Mouse (Mus musculus): Measurements from ENCODE around the gene Prkd2. TPM values are rescaled to one million over a fixed set of nuclear protein-coding genes. Genes with fewer than 3 reads are reported as not detected.

Gene Prkd2
- total RNA-seq, 2 experiments from 2014 or later: 23.0 to 23.4 TPM

DNA sequence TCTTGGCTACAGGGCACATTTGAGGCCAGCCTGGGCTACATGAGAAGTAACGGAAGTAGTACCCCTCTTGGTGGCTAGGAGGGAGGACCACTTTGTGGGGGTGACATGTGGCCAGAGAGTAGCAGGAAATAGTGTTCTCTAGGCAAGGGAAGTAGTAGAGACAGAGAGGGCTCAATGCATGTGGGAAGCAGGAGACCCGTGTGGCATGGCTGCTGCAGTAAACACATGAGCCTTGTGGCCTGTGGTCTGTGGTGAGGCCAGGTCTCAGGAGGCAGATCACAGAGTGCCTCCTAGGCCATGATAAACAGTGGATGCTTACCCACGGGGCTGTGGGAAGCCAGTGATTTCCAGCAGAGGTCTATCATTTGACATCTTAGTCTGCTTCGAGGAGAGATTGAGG is 15.4 kb upstream of the Prkd2 start:
- no peak for DNase-seq

DNA sequence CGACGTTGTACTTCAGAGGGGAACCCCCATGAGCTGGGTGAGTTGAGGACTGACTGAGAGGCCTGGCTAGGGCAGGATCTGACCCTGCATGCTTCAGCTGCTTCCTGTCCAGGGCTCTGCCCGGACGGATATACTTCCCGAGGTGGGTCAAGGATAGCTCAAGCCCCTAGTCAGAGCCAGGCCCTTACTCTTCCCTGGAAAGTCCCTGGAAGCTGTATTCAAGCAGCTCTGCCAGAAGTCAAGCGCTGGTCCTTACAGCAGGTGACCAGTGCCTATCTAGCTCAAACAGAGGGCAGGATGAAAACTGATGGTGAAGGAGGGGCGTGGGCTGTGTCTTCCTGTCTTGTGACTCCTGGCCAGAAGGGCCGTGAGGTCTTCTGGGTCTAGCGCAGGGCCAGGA is 12.3 kb upstream of the Prkd2 start:
- no peak for DNase-seq

DNA sequence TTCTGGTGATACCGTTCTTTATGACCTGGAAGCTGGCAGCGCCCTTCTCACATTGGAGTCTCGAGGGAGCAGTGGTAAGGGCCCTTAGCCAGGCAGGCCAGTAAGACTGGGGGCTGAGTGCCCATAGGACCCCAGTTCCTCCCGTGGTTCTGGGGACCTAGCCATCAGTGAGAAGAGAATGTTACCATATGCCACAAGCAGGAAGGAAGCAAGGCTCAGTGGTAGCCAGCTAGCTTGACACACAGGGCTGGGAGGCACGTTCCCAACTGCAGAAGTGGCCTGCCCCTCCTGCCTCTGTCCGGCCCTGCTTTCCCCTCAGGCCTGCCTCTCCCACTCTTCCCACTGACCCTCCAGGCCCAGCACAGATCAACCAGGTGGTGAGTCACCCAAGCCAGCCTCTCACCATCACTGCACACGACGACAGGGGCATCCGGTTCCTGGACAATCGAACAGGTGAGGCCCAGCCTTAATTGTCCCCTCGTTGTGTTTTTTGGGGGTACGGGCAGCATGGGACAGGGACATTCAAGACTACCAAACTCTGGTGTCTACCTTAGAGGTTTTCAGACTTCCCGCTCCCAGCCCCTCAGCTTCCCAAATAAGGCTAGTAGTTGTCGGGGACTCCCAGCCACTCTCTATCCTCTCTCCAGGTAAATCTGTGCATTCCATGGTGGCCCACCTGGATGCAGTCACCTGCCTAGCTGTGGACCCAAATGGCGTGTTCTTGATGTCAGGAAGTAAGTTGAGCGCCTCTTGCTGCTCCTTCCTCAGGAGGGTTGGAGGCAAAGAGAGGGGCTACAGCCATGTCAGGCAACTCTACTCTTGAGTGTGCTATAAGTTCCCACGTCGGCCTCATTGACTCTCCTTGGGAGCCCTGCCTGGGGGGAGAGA is 4.5 kb upstream of the Prkd2 start:
- DNase-seq: no peak

DNA sequence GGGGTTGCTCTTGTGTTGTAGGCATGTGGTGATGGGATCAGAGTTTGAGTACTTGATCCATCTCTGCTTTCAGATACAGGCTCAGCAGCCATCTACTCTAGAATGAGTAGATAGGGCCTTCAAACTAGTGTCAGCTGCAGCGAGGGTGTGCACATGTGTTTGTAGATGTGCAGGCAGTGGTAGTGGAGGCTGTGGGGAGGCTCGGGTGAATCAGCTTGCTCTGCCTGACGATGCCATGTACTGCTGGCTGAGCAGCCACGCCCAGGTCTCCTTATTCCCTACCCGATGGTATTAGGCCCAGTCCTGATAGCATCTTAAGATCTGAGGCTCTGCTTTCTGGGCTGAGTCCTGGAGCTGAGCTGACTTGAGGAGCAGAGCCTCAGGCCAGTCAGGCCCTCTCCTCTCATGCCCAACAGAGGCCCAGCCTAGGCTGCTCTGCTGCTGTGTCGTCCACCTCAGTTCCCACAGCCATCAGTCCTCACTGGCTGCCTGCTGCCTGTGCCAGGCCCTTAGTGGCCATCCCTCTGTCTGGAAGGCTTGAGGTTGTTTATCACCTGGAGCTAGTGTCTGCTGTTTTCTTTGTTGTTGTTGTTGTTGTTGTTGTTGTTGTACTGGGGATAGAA is 3.8 kb upstream of the Prkd2 start:
- DNase-seq: no peak

DNA sequence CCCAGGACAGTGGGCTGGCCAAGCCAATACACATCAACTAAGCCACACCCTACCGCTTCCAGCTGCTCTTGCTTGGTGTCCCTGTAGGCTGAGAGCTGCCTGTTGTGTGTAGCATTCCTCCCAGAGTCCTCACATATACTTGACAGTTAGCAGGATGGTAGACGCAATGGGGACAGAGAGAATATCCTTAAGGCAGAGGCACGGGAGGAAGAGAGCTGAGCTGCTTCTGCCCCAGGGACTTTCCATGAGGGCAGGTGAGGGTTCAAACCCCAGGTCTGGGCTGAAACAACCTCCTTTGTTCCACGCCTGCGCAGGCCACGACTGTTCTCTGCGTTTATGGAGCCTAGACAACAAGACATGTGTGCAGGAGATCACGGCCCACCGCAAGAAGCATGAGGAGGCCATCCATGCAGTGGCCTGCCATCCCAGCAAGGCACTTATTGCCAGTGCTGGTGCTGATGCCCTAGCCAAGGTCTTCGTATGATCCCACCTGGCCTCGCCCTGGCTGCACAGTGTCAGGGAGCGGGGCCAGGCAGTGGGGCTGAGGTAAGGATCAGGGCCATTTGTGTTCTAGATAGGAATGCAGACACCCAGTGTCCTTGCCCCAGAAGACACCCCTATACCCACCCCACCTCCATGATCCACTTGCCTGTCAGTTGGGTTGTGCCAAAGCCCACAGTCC is 3.1 kb upstream of the Prkd2 start:
- DNase-seq: no peak

DNA sequence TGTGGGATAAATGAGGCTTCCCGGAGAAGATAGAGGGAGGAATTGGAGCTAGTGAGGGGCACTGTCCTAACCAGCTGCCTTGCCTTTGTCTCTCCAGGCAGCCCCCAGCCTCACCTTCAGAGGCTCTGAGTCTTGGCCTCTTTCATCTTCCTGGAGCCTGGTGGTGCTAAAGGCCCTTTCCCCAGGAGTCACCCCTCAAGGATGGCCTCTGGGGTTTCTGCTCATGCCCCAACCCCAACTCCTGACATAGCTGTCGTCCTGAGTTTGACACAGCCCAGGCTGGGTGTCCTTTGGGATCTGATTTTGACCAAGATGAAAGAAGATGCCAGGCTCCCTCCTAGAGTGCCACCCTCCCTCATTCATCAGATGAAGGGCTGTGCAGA is 2.6 kb upstream of the Prkd2 start:
- DNase-seq: no peak

DNA sequence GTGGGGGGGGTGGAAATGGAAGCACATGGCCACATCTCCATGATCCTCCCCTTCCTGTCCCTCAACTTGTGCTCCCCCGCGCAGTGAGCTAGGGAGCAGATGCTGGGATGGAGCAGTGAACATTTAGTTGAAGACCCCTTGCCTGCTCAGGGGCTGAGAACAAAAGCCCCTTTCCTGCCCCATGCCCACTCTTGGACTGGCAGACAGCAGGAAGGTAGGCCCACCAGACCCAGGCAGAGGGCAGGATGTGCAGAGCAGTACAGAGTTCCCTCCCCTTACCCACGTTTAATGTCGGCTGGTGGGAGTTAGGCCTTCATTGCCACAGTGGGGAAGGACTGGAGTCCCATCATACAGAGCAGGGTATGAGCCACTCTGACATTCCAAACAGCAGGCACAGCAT is 1.6 kb upstream of the Prkd2 start:
- DNase-seq: no peak

DNA sequence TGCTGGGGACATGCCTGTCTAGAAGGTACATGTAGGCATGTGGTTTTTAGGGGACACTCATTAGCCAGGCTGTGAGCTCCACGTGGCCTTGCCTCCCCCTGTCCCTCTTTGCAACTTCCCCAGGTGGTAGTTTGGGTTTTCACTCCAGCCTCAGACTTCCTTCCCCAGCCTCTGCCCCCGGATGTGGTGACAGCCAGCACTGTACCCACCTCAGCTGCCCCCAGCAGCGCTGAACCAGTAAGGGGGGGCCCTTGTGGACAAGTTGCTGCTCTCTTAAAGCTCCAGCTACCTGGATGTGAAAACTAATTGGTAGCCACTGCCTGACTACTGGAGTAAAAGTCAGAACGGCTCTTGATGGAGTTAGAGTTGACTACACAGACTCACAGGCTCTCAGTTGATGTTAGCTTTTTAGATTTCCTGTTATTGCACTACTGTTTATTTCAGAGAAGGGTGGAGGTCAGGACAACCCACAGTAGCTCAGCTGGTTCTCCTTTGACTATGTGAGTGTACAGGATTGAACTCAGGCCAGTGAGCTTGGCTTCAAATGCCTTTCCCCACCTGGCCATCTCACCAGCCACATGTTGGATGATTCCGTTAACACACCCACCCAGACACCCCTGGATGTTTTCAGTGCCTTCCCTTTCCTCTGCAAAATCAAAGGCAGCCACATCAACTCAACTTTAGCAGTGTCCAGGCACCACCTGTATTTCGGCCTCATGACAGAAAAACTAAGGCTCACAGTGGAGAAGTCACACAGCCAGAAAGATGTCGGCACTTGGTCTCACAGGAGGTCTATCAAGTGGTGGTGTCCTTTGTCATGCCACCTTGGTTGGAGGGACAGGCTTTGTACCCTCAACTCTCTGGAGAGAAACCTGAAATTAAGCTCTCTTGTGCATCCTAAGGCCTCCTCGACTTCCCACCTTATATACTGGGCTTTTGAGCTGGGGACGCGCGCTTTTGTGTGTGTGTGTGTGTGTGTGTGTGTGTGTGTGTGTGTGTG is 841 bp upstream of the Prkd2 start:
- DNase-seq: no peak

DNA sequence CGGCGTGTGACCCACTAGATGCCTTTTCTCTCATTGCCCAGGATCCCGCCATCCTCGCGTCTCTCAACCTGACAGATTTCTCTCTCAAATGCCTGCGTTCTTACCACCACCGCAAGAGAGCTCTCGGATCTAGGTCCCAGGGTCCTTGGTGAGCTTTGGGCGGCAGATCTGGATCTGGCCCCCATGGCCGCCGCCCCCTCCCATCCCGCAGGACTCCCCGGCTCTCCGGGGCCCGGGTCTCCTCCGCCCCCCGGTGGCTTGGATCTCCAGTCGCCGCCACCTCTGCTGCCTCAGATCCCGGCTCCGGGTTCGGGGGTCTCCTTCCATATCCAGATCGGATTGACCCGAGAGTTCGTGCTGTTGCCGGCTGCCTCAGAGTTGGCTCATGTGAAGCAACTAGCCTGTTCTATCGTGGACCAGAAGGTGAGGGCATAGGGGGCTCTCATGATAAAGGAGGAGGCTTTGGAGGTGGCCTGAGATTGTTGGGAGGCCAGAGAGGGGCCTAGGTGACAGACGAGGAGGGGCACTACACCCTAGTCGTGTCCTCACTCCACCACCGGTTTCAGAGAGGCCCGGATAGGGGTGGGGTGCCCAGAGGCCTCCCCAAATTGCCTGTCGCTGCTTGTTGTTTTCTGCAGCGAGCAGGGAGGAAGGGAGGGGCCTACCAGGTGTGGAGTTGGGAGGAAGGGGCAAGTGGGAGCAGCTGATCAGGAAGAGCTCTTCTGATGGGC is 904 bp downstream of the Prkd2 start:
- DNase-seq: no peak

DNA sequence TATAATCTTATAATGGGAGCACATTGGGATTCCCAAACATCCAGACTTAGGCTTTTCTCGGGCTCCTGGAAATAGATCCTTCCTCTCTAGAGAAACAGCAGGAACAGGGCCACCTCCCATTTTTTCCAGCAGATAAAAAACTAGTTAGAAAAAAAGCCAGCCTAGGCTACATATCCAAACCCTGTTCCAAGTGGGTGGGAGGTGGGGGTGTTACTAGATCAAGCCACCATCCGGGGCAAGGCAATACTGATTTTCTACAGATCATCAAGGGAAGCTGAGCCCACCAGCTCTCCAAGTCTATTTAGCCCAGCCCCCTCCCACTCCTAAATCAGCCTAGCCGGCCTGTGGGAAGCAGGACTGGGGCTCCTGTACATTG is 2.0 kb downstream of the Prkd2 start:
- DNase-seq: peak; percentile 29

DNA sequence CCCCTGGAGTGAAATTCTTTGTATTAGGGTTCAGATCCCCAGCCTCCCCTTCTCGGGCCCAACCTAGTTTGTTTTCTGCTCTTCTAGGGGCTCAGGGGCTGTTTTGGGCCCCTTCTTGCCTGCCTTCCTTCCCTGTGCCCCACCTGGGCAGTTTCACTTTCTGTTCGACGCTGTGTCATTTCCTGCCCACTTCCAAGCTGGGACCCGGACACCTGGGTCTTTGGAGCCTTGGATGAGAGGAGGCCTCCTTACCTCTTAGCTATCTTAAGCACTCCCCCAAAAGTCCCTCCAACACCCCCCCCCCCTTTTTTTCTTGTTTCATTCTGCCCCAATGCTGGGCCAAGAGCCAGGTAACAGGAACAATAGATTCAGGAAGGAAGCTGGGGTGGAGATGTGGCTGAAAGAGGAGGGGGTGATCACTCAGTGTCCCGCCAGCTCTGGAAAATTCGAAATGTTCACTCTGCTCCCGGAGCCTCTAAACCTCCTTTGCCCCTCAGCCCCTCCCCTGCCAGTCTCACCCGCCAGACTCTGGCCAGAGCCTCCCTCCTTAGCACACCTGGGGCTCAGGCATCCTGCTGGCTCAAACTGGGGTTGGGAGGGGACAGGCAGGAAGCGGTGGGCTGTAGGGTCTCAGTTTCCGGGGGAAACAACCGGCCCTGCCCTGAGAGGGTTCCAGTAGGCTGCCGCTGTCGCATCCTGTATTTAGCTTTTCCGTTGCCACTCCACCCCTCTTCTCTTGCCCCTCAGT is 2.5 kb downstream of the Prkd2 start:
- DNase-seq: peak; percentile 55

DNA sequence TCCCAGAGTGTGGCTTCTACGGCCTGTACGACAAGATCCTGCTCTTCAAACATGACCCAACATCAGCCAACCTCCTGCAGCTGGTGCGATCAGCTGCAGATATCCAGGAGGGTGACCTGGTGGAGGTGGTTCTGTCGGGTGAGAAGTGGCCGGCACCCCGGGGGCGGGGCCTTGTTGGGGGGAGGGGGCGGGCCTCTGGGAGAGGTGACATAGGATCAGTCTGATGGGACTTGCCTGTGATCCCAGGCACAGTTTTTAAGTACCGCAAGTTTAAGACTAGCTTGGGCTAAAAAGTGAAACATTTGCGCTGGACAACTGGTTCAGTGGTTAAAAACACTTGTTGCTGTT is 3.1 kb downstream of the Prkd2 start:
- DNase-seq: no peak

DNA sequence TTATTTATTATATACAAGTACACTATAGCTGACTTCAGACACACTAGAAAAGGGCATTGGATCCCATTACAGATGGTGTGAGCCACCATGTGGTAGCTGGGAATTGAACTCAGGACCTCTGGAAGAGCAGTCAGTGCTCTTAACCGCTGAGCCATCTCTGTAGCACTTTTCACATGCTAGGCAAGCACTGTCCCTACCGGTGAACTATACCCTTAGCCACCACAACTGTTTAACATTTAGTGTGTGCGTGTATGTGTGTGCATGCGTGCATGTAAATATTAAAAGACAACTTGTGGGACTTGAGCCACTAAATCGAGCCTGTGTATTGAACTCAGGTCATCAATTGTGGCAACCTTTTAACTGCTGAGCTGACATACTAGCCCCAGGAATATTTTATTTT is 4.1 kb downstream of the Prkd2 start:
- no peak for DNase-seq

DNA sequence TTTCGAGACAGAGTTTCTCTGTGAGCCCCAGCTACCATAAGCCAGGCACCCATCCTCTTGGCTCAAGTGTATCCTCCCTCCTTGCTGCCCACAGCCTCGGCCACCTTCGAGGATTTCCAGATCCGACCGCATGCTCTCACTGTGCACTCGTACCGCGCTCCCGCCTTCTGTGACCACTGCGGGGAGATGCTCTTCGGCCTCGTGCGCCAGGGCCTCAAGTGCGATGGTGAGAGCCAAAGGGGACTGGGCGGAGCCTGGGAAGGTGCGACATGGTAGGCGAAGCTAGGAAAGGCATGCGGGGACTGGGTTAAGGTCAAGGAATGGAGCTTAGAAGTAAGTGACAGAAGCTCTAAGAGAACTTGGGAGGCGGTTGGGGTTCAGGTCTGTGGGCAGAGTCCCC is 4.8 kb downstream of the Prkd2 start:
- DNase-seq: no peak

DNA sequence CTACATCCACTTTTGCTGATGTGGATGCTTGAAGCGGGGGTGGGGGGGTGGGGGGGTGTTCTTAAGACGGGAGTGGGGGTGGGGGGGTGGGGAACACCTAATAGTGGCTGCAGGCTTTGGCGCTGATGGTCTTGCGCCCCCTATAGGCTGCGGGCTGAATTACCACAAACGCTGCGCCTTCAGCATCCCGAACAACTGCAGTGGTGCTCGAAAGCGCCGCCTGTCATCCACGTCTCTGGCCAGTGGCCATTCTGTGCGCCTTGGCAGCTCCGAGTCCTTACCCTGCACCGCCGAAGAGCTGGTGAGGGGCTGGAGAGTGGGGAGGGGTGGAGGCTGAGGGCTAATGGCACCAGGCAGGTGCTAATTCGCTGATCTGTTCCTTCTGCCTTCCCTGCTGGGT is 5.9 kb downstream of the Prkd2 start:
- DNase-seq: peak; percentile 73

DNA sequence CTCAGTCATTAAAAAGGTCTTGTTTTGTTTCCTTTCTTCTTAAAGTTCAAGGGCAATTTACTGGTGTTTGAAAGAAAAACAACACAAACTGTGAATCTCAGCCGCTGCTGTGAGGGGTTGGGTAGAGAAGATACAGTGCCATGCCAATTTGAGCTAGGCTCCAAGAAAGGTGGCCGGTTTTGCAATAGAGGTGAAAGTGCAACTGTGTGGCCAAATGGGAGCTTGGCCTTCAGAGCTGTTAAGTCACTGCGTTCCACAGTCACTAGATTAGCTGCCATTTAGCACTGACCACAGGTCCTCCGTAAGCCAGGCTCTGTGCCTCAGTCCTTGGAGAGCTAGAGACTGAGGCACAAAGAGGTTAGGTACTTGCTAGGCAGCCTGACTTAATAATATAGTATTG is 8.9 kb downstream of the Prkd2 start:
- no peak for DNase-seq

DNA sequence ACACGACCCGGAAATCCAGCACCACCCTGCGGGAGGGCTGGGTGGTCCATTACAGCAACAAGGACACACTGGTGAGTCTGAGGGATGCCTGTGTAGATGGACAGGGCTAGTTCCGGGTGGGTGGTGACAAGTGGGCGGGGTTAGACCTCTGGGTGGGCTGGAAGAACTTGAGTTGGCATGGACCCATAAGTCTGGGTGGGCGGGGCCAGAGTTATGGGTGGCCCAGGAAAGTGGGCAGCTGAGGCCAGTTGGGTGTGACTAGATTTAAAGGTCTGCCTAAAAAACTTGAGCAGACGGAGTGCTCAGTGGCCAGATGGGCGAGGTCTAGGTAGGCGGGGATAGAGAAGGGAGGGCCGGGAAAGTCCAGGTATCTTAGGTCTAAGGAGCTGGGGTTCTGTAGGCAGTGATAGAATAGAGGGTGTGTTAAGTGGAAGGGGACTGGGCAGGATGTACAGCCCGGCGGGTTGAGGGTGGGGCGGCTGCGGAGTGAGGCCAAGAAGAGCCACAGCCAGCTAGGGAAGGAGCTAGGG is 10.7 kb downstream of the Prkd2 start:
- DNase-seq: peak; percentile 48

DNA sequence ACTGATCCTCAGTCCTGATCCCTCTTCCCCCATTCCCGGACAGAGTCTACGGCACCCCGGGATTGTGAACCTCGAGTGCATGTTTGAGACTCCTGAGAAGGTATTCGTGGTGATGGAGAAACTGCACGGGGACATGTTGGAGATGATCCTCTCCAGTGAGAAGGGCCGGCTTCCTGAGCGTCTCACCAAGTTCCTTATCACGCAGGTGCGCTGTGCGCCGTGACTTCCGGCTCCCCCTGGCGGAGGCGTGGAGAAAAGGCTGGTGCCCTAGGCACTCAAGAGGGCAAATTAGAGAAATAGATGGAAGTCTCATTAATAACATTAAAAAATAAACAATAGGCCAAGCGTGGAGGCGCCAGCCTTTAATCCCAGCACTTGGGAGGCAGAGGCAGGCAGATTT is 15.6 kb downstream of the Prkd2 start:
- DNase-seq: peak; percentile 55

DNA sequence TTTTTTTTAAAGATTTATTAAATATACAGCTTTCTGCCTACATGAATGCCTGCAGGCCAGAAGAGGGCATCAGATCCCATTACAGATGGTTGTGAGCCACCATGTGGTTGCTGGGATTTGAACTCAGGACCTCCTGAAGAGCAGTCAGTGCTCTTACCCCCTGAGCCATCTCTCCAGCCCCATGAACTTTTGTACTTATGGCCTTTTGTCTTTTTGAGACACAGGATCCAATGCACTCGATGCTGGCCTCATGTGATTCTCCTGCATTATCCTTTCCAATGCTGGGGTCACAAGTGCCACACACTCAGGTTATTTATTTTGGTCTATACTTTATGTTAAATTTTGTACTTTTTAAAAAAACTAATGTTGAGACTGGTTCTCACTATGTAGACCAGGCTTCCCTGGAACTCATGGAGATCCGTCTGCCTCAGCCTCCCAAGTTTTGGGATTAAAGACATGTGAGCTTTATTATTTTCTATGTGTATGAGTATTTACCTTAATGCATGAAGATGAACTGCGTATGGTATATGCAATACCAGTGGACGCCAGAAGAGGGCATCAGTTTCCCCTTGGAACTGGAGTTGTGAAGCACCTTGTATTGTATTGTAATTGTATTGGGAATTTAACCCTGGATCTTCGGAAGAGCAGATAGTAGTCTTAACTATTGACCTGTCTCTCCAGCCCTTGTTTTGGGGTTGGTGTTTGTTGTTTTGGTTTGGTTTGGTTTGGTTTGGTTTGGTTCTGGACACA is 17.4 kb downstream of the Prkd2 start:
- peak; percentile 76 for DNase-seq

DNA sequence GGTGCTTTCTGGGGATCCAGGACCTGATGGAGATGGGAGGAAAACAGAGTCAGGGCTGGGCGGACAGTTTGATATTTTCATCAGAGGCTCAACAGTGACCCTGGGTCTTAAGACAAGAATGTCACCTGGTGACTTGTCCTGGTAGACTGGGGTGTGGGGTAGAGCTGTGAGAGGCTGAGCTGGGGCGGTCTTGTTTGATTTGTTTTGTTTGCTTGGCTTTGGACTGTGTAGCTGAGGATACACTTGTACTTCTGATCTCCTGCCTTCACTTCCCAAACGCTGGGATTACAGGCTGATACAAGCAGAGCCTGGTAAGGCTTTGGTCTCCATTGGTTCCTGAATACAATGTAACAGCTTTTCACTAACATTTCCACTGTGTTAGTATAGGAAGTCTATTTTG is 24.8 kb downstream of the Prkd2 start:
- DNase-seq: no peak

All from heart, postnatal 4 days (tissue).